Mouse (Mus musculus) heart, embryonic 10.5 days (tissue): ENCODE results near the gene Tcf7l2. TPM values are rescaled to one million over a fixed set of nuclear protein-coding genes. Genes with fewer than 3 reads are reported as not detected.

Experiments used
- DNase-seq: peaks from one replicate; pipeline ENCODE4 v3.0.0-alpha.2; 2017; ENCODE audit warnings: low spot score
- H3K27ac ChIP-seq: fragments of 300-500 bp; sonication (generic); 2 replicates; pipeline ENCODE4 v1.5.1; 2016; ENCODE audit warnings: mild to moderate bottlenecking
- H3K27me3 ChIP-seq: fragments of 300-500 bp; sonication (generic); 2 replicates; pipeline ENCODE4 v1.6.1; 2016; ENCODE audit warnings: mild to moderate bottlenecking; ENCODE audit not compliant: poor library complexity, insufficient read depth, severe bottlenecking
- H3K36me3 ChIP-seq: fragments of 300-500 bp; sonication (generic); 2 replicates; pipeline ENCODE4 v1.6.1; 2016; ENCODE audit warnings: mild to moderate bottlenecking, moderate library complexity
- H3K4me1 ChIP-seq: fragments of 300-500 bp; sonication (generic); 2 replicates; pipeline ENCODE4 v1.6.1; 2016; ENCODE audit warnings: mild to moderate bottlenecking
- H3K4me3 ChIP-seq: fragments of 300-500 bp; sonication (generic); 2 replicates; pipeline ENCODE4 v1.5.1; 2016; ENCODE audit warnings: mild to moderate bottlenecking, moderate library complexity
- H3K9me3 ChIP-seq: fragments of 300-500 bp; sonication (generic); 2 replicates; pipeline ENCODE4 v1.6.1; 2016; ENCODE audit warnings: mild to moderate bottlenecking, moderate library complexity
- WGBS: fragments of 180-500 bp; shearing (Covaris S2); methylation state at CpG from one replicate; pipeline ENCODE4 v1.1.7; 2016; 5-methylcytosine and 5-hydroxymethylcytosine counted together
- polyA plus RNA-seq: library from polyadenylated mRNA; unstranded; fragments of >200 nt; fragmentation: Nextera tagmentation; extraction: Ambion mirVana; gene quantifications from 2 replicates; pipeline ENCODE4 v1.2.1, GENCODE M21; 2016

Tcf7l2 gene
- polyA plus RNA-seq, 1 experiment from 2014 or later = 61.8 TPM

DNA sequence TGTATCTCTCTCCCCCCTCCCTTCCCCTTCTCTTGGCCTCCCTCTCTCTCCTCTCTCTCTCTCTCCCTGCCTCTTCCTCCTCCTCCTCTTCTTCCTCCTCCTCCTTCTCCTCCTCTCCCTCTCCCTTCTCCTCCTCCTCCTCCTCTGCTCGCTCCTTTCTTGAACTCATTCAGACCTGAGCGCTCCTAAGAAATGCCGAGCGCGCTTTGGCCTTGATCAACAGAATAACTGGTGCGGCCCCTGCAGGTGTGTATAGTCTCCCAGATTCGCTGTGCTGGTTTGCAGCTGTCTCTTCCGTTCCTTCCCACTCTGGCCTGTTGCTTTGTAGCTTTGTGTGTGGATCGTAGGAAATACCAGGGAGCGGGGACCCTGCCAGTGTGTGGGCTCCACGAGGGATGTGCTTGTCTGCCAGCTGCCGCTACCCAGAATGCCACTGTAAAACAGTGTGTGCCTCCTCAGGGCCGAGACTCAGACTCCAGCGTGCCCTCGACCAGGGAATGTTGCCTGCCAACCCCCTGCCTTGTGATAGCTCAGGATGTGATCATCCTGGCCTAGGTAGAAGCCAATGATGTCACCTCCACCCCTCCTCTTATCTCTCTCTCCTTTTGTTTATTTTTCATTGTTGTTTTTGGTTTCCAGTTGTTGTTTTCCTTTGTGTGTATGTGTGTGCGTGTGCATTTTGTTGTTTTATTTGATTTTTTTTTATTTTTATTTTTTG, 184.3 kb downstream of the Tcf7l2 start:
- no peak overlapping the region for H3K4me3 ChIP-seq
- 83% methylated on average over 16 of the region's 16 CpGs for WGBS
- H3K36me3 ChIP-seq = peaks cover 48% of the 10 kb centered on the region
- peak overlapping the region; percentile 74 for H3K27ac ChIP-seq
- peaks cover 25% of the 10 kb centered on the region for H3K4me1 ChIP-seq
- peak; percentile 76 for DNase-seq
- no peaks in the 10 kb centered on the region for H3K27me3 ChIP-seq
- no peaks in the 10 kb centered on the region for H3K9me3 ChIP-seq

DNA sequence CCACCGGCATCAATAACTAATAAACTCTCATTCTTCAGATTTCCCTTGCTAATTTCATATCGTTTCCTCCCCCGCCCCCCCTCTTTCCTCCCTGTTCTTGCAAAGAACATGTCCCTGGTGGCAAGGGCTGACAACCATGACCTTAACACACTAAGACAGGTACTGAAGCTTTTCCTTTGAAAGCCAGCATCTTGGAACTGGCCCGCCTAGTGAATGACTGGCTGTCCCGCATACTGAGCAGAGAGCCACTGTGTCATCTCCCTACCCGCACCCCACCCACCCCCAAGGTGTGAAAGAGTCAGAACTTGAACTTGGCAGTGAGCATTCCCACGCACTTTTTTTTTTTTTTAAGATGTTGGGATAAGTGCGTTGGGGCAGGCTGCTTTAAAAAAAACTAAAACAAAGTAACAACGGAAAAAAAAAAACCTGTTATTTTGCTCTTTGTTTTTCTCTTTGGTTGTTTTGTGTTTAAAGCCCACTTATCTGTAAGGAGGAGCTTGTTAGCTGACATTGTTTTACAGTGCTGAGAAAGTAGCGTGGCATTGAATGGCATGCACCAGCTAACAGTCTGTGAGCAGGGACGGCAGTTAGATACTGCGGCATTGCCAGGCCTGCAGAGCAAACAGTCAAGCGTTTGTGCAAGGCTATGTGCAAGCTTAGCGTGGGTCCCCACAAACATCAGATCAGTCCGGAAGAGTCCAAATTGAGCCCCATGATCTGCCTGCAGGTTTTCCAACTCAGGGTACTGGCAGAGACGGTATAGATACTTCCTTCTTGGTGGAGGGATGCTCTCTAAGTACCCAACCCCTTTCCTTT, 185.4 kb downstream of the Tcf7l2 start:
- Histone ChIP-seq H3K27ac (no peak overlapping the region), H3K27me3 (no peaks in the 10 kb centered on the region), H3K36me3 (peaks cover 47% of the 10 kb centered on the region), H3K4me3 (no peak overlapping the region), H3K9me3 (no peaks in the 10 kb centered on the region), H3K4me1 (peaks cover 25% of the 10 kb centered on the region)
- WGBS = 85% methylated on average over 16 of the region's 16 CpGs
- peak; percentile 68 for DNase-seq

DNA sequence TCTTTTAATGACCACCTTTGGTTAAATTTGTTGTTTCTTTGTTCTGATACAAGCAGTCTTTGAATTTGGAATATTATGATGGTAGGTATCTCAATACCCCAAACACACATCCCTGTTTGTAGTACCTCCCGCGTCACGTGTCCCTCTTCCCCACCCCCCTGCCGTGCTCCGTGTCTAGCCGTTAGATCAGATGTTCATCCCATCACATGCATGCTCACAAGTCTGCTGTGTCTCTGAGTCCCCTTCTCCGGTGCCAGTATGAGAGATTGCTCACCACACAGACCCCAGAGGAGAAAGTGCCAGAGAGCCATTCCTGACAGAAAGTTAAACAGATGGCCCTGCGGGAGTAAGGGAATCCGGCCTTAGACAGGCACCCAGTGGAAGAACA, 186.0 kb downstream of the Tcf7l2 start:
- peak; percentile 60 for DNase-seq
- H3K27ac ChIP-seq = no peak overlapping the region
- no peaks in the 10 kb centered on the region for H3K9me3 ChIP-seq
- no peaks in the 10 kb centered on the region for H3K27me3 ChIP-seq
- 83% methylated on average over 9 of the region's 9 CpGs for WGBS
- peaks cover 25% of the 10 kb centered on the region for H3K4me1 ChIP-seq
- peaks cover 41% of the 10 kb centered on the region for H3K36me3 ChIP-seq
- H3K4me3 ChIP-seq = no peak overlapping the region

DNA sequence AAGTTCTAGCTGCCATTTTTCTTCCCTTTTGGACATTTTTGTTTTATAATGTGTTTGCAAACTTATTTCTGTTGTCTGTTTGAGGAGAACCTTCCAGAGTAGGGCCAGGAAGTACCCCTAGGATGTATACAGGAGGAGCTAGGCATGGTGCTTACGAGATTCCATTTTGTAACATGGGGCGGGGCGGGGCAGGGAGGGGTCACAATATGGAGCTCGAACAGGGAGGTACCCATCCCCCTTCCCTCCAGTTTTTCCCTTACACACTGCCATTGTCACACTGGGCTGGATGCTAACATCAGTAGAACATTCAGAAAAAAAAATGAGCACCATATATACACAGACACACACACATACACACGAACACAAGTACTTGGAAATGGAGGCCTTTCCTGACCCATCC, 187.1 kb downstream of the Tcf7l2 start:
- peak; percentile 71 for DNase-seq
- Histone ChIP-seq H3K4me3 (no peak overlapping the region), H3K27ac (no peak overlapping the region), H3K9me3 (no peaks in the 10 kb centered on the region), H3K4me1 (peaks cover 25% of the 10 kb centered on the region), H3K36me3 (peaks cover 35% of the 10 kb centered on the region), H3K27me3 (no peaks in the 10 kb centered on the region)
- WGBS = 86% methylated on average over 5 of the region's 5 CpGs

DNA sequence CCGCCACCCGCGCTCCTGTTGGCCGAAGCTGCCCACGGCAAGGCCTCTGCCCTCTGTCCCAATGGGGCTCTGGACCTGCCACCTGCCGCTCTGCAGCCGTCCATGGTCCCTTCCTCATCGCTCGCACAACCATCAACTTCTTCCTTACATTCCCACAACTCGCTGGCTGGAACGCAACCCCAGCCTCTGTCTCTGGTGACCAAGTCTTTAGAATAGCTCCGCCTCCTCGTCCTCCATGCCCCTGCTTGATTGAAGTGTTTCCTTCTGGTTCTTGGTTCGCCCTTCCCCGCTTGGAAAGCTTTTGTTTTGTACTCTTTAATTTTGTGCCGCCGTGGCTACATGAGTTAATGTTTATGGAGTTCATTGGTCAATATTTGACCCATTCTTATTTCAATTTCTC, 190.0 kb downstream of the Tcf7l2 start:
- Histone ChIP-seq H3K36me3 (peaks cover 24% of the 10 kb centered on the region), H3K4me1 (peaks cover 15% of the 10 kb centered on the region), H3K27me3 (no peaks in the 10 kb centered on the region), H3K4me3 (no peak overlapping the region), H3K27ac (no peak overlapping the region), H3K9me3 (no peaks in the 10 kb centered on the region)
- 95% methylated on average over 17 of the region's 17 CpGs for WGBS
- no peak for DNase-seq

DNA sequence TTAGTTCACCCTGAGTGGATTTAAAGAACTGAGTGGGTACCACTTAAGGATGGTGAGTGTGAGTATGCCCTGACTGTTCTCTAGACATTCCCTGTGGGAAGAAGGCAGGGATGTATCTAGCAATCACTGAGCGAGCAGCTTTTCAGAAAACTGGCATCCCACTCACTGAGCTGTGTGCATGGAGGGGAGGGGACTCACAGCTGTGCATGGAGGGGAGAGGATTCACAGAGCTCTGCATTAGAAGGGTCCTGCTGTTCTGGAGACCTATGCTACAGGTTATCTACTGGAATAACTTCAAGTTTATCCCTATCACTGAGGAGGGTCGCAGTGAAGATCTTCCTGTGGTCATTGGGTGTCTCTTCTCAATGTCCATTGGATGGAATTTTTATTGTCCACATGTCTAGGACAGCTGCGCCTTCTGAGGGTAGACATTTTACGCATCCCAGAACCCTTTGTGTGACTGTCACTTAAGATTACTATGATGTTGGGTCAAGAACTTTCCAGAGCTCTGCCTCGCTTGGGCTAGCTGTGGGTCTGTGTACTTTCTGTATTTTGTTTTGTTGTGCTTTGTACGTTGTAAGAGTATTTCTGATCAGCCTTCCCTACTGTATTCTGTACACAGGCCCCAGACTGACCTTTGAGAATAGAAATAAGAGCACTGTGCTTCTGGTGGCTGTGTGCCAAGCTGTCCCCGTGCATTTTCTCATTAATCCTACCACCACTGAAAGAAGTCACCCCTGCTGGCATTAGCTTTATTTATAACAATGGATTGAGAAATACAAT, 192.5 kb downstream of the Tcf7l2 start:
- no peak overlapping the region for H3K27ac ChIP-seq
- H3K36me3 ChIP-seq = peaks cover 22% of the 10 kb centered on the region
- no peak for DNase-seq
- H3K9me3 ChIP-seq = no peaks in the 10 kb centered on the region
- WGBS = 78% methylated on average over 7 of the region's 7 CpGs
- no peaks in the 10 kb centered on the region for H3K27me3 ChIP-seq
- no peak overlapping the region for H3K4me3 ChIP-seq
- peaks cover 10% of the 10 kb centered on the region for H3K4me1 ChIP-seq

DNA sequence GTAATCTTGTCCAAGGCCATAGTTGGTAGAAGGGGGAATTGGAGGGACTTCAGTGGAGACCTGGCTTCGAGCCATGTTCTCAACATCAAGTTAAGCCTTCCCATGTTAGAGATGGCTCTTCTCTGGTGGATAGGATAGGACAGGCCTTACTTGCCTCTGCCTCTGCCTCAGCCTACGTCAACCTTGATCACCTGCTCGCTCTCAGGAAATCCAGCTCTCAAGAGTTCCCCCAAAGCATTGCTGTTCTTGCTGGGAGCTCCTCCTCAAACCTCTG, 193.0 kb downstream of the Tcf7l2 start:
- Histone ChIP-seq H3K4me1 (0 out of 2 replicates have a peak, but pooled peaks cover 6% of the 10 kb centered on the region), H3K4me3 (no peak overlapping the region), H3K36me3 (peaks cover 16% of the 10 kb centered on the region), H3K27me3 (no peaks in the 10 kb centered on the region), H3K27ac (no peak overlapping the region), H3K9me3 (no peaks in the 10 kb centered on the region)
- no peak for DNase-seq
- WGBS = 92% methylated on average over 3 of the region's 3 CpGs

DNA sequence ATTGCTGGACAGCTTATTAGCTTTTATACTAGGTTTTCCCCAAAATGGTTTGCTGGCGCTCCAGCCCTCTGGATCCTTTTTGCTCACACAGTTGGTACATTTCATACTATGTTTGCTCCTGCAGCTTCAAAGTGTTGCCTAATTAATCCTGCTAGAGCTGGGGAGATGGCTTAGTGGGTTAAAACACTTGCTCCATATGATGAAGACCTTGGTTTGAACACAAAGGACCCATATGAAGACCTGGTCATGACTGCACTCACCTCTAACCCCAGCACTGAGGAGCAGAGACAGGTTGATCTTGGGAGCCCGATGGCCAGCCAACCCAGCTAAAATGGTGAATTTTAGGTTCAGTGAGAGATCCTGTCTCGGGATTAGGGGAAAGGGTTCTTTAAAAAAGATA, 195.4 kb downstream of the Tcf7l2 start:
- 86% methylated on average over 3 of the region's 3 CpGs for WGBS
- no peak overlapping the region; the same call in 1 of the 2 replicates for H3K27ac ChIP-seq
- H3K36me3 ChIP-seq = no peaks in the 10 kb centered on the region
- no peaks in the 10 kb centered on the region for H3K27me3 ChIP-seq
- H3K4me1 ChIP-seq = peaks cover 18% of the 10 kb centered on the region
- H3K4me3 ChIP-seq = no peak overlapping the region
- no peaks in the 10 kb centered on the region for H3K9me3 ChIP-seq
- DNase-seq = peak; percentile 51

DNA sequence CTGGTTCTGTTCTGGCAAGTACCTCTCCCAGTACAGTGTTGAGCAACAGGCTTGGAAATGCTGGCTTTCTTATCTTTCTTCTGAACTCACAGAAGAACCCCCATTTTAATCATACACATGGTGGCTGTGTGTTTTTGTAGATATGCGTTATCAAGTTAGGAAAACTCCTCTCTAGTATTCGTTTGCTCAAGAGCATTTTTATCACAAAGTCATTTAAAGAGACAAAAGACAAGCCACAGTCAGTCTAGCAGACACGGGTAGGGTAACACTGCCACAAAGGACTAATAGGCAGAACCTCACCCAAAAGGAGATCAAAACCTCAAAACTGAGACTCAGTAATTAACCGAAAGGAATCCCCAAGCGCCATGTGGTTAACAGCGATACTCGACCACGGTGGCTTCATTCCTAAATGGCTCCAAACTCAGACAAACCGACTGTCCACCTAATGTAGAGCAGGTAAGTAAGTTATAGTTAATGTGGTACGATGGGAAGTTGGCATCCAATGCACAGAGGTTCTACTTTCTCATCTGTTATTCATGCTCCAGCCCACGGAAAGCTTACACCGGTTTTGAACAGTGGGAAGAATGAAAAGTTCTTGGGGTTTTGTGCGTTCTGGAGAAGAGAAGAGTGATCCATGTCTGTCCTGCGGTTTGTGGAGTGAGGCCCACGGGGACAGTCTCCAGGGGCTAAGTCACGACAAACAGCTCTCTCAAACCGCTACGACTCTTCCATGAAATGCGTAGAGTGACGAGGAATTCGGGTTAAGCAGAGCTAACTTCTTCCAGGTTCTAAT, 196.8 kb downstream of the Tcf7l2 start:
- Histone ChIP-seq H3K4me3 (no peak overlapping the region), H3K9me3 (no peaks in the 10 kb centered on the region), H3K4me1 (peaks cover 18% of the 10 kb centered on the region), H3K27me3 (no peaks in the 10 kb centered on the region), H3K27ac (peak overlapping the region; percentile 57), H3K36me3 (no peaks in the 10 kb centered on the region)
- DNase-seq = peak; percentile 71
- 81% methylated on average over 21 of the region's 21 CpGs for WGBS

DNA sequence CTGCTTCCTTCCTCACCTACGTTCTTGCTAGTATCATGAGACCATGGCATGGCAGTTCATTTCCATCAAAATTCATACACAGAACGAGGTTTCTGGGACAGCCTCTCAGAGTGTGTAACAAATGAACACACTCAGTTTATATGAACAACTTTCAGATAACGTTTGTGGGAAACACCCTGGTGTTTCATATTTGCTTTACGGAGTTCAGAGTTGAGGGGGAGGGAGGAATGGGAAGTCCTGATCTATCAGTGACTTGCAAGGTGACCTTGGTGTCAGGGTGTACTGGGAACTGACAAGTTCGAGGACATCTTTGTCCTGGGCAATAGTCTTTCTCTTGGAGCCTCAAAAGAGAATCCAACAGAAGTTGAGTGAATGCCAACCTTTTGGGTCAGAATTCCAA, 197.5 kb downstream of the Tcf7l2 start:
- peak overlapping the region; percentile 57; the same call in 1 of the 2 replicates for H3K27ac ChIP-seq
- H3K36me3 ChIP-seq = no peaks in the 10 kb centered on the region
- no peak for DNase-seq
- H3K4me3 ChIP-seq = no peak overlapping the region
- 78% methylated on average over 5 of the region's 5 CpGs for WGBS
- no peaks in the 10 kb centered on the region for H3K27me3 ChIP-seq
- peaks cover 18% of the 10 kb centered on the region for H3K4me1 ChIP-seq
- H3K9me3 ChIP-seq = no peaks in the 10 kb centered on the region

DNA sequence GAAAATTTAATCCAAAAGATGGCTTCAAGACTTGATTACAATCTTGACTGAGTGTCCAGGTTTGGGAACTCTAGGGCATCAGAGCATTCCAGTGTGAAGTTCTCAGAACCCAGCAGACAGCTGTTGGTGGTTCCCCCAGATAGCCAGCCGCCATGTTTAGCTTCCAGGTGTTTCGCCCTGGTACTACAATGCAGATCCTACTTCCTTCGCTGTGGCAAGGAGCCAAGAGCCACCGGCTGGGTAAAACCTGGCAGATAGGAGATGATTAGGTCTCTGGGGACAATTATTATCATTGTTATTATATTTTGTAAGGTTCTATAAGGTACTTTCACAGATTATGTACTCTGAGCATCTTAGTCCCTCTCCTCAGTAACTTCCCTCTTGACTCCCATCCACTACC, 198.1 kb downstream of the Tcf7l2 start:
- H3K4me3 ChIP-seq = no peak overlapping the region
- H3K27ac ChIP-seq = 0 out of 2 replicates have a peak overlapping the region, but pooled peaks have one; percentile 57
- 91% methylated on average over 4 of the region's 4 CpGs for WGBS
- H3K4me1 ChIP-seq = peaks cover 18% of the 10 kb centered on the region
- no peak for DNase-seq
- H3K27me3 ChIP-seq = no peaks in the 10 kb centered on the region
- H3K9me3 ChIP-seq = no peaks in the 10 kb centered on the region
- H3K36me3 ChIP-seq = no peaks in the 10 kb centered on the region

DNA sequence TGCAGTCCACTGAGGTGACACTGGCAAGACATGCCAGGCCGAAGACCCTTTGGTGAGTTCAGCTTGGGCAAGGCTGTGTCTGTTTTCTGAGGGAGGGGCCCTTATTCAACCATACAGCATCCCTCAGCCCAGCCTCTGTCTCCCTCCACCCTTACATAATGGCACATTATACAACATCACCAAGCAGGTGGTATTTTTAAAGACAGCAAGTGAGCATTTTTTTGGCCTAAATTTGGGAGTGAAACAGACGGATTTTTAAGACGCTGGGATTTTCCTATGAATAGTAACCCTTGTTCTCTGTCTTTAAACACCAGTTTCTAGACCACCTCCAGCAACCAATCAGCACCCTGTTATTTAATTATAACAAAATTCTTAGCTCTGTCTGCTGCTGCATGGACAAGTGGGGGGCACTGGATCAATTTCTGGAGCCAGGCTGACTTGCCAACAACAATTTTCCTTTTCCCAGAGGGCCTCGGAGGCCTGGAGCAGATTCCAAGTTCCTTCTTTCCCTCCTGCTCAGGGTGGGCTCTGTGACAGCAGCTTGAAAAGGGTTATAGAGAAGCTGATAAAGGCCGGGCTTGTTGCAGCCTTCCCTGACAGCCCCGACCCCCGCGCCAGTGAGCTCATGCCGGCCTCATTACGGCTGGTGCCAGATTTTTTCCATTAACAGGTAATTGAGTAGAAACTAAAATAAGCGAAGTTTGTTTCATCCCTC, 199.1 kb downstream of the Tcf7l2 start:
- 27% methylated on average over 11 of the region's 11 CpGs for WGBS

More for the DNA sequence above, 199.1 kb downstream of the Tcf7l2 start:
- no peak for DNase-seq
- Histone ChIP-seq H3K27ac (peak overlapping the region; percentile 78), H3K4me1 (peaks cover 18% of the 10 kb centered on the region), H3K9me3 (no peaks in the 10 kb centered on the region), H3K4me3 (peak overlapping the region; percentile 25), H3K27me3 (no peaks in the 10 kb centered on the region), H3K36me3 (no peaks in the 10 kb centered on the region)
